Mouse (Mus musculus) ES-E14 (cell line): Measurements from ENCODE around the gene Msgn1. TPM values are rescaled to one million over a fixed set of nuclear protein-coding genes. Genes with fewer than 3 reads are reported as not detected.

ENCODE experiments used
- DNase-seq: peaks from one replicate; pipeline ENCODE4 v3.0.0-alpha.2; 2013; ENCODE audit warnings: low read depth, low spot score
- H3K27ac ChIP-seq: 2 replicates; pipeline ENCODE4 v1.5.1; 2012; ENCODE audit warnings: low read depth, mild to moderate bottlenecking, low read length, moderate library complexity, mixed read lengths; ENCODE audit not compliant: poor library complexity, insufficient read depth, severe bottlenecking
- H3K36me3 ChIP-seq: 2 replicates; pipeline ENCODE4 v1.6.1; 2012; ENCODE audit warnings: mild to moderate bottlenecking, low read length, moderate library complexity, mixed read lengths; ENCODE audit not compliant: control insufficient read depth, poor library complexity, insufficient read depth, severe bottlenecking
- H3K4me1 ChIP-seq, 2 experiments: fragments of 150-350 bp in 1 of 2; sonication (generic) in 1 of 2; 2 replicates each; pipeline ENCODE4 v1.6.1; 2012; ENCODE audit warnings: low read length in 2 of 2, mild to moderate bottlenecking in 1 of 2, mixed read lengths in 1 of 2; ENCODE audit not compliant: control insufficient read depth in 2 of 2, insufficient read depth in 2 of 2, poor library complexity in 1 of 2
- H3K4me3 ChIP-seq, 2 experiments: fragments of 150-350 bp in 1 of 2; sonication (generic) in 1 of 2; 2 replicates each; pipeline ENCODE4 v1.5.1; 2012; ENCODE audit warnings: low read length in 2 of 2, low read depth in 1 of 2, mild to moderate bottlenecking in 1 of 2, mixed read lengths in 1 of 2; ENCODE audit not compliant: insufficient read depth in 1 of 2, poor library complexity in 1 of 2, severe bottlenecking in 1 of 2
- H3K9ac ChIP-seq: 2 replicates; pipeline ENCODE4 v1.6.1; 2012; ENCODE audit warnings: low read depth, mild to moderate bottlenecking, low read length, mixed read lengths; ENCODE audit not compliant: poor library complexity, insufficient read depth, severe bottlenecking
- H3K9me3 ChIP-seq: fragments of 150-350 bp; sonication (generic); 2 replicates; pipeline ENCODE4 v1.6.1; 2012; ENCODE audit warnings: low read depth, mild to moderate bottlenecking, low read length; ENCODE audit not compliant: control insufficient read depth, insufficient read depth
- CHD2 ChIP-seq: IDR thresholded peaks from 2 replicates; pipeline ENCODE4 v1.6.1; 2014; ENCODE audit warnings: mild to moderate bottlenecking, low read depth, low read length, inconsistent platforms
- HCFC1 ChIP-seq: IDR thresholded peaks from 2 replicates; pipeline ENCODE4 v1.6.1; 2012; ENCODE audit warnings: low read length, inconsistent platforms, borderline replicate concordance; ENCODE audit not compliant: insufficient read depth
- MAFK ChIP-seq: IDR thresholded peaks from 2 replicates; pipeline ENCODE4 v1.6.1; 2014; ENCODE audit warnings: mild to moderate bottlenecking, low read depth, low read length, inconsistent platforms; ENCODE audit not compliant: insufficient read depth
- ZC3H11A ChIP-seq: IDR thresholded peaks from 2 replicates; pipeline ENCODE4 v1.6.1; 2012; ENCODE audit warnings: low read depth, mild to moderate bottlenecking, inconsistent platforms, low read length, borderline replicate concordance
- ZNF384 ChIP-seq: IDR thresholded peaks from 2 replicates; pipeline ENCODE4 v1.6.1; 2012; ENCODE audit warnings: low read depth, low read length, inconsistent platforms
- in situ Hi-C, 2 experiments: fragments of 600-800 bp; cut with MboI; formaldehyde crosslinking; loops; one replicate each; pipeline ENCODE4 v1.15.1; 2025; ENCODE audit warnings: low sequenced_read_pairs in 2 of 2, inconsistent platforms in 1 of 2; ENCODE audit not compliant: unreplicated experiment in 2 of 2
- total RNA-seq: library from RNA; depleted of rRNA; stranded (reverse); fragments of 300-350 nt; gene quantifications from 2 replicates; pipeline ENCODE4 v1.2.3, GENCODE M21; 2012

The Msgn1 gene
- total RNA-seq, 1 experiment = not detected

GRCm38 (mm10) chr12:11203694-11204665 lies 4.8 kb downstream of the Msgn1 start:
- DNase-seq = no peak
- H3K4me3 ChIP-seq = no peak overlapping the region
- H3K4me1 ChIP-seq = peaks cover 0 to 5% of the 10 kb centered on the region in 2 experiments; a peak in 2 of 4 replicates
- no peaks in the 10 kb centered on the region for H3K36me3 ChIP-seq
- H3K9me3 ChIP-seq = no peaks in the 10 kb centered on the region
- in situ Hi-C loops = no loop called here
- TF ChIP-seq MAFK (no peak), HCFC1 (no peak), ZC3H11A (no peak)
- no peak overlapping the region for H3K9ac ChIP-seq
- H3K27ac ChIP-seq = no peak overlapping the region

DNA sequence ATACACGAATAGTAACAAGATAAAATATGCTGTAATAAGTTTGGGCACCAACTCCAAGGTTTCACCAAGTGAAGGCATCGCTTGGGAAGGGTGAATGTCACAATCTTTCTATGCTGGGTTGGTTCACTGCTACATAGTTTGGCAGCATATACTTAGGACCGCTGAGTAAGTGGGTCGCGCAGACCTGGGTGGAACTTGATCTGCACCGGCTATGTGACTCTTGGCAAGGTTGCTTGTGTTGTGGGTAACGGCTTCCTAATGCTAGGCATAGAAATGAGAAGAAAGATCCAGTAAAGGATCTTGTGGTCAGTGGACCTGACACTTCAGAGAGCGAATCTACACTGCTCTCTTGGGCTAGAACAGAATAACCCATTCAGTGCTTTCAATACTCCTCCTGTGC lies 6.3 kb downstream of the Msgn1 start:
- H3K9ac ChIP-seq = no peak overlapping the region
- no peaks in the 10 kb centered on the region for H3K36me3 ChIP-seq
- no peak overlapping the region for H3K4me3 ChIP-seq
- no peaks in the 10 kb centered on the region for H3K9me3 ChIP-seq
- no peak for TF ChIP-seq ZC3H11A
- TF ChIP-seq HCFC1 = no peak
- TF ChIP-seq CHD2 = no peak
- no peak for TF ChIP-seq MAFK
- TF ChIP-seq ZNF384 = no peak
- no peak for DNase-seq
- no peak overlapping the region for H3K27ac ChIP-seq
- H3K4me1 ChIP-seq = peaks cover 0 to 11% of the 10 kb centered on the region in 2 experiments; a peak in 2 of 4 replicates
- in situ Hi-C loops = no loop called here

- Histone ChIP-seq H3K27ac (no peak overlapping the region), H3K36me3 (no peaks in the 10 kb centered on the region), H3K9me3 (no peaks in the 10 kb centered on the region), H3K9ac (no peak overlapping the region), H3K4me3 (no peak overlapping the region), H3K4me1 (peaks cover 4 to 21% of the 10 kb centered on the region in 2 experiments; a peak in 3 of 4 replicates)
- in situ Hi-C loops = no loop called here
- TF ChIP-seq MAFK (no peak), ZNF384 (no peak)
- no peak for DNase-seq
Measured at GRCm38 (mm10) chr12:11200711-11201110, 8.1 kb downstream of the Msgn1 start.

DNA sequence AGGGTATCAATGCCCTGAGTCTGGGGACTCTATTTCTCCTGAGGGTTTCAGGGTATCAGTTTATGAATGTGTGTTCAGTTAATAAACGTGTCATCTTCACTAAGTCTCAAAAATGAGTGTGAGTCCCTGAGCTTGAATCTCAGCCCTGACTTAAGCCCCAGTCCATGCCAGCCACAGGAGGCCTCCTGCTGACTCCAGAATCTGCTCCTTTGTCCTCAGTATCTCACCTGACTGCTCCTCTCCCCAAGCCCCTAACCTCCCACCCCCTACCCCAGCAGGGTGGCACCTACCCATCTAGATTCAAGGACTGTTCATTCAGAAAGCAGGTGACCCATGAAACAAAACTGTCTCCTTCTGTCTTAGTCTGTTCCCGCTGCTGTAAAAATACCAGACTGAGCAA lies 10.2 kb downstream of the Msgn1 start:
- H3K9me3 ChIP-seq = no peaks in the 10 kb centered on the region
- DNase-seq = peak; percentile 47
- H3K9ac ChIP-seq = no peak overlapping the region
- in situ Hi-C loops = loop anchor here in 1 of 2 experiments (25.0 kb wide), 2 partner anchors 336 to 586 kb away; no protein-coding TSS in a partner anchor
- H3K27ac ChIP-seq = peak overlapping the region; percentile 9; the same call in 1 of the 2 replicates
- no peak overlapping the region for H3K4me3 ChIP-seq
- no peaks in the 10 kb centered on the region for H3K36me3 ChIP-seq
- peaks cover 4 to 18% of the 10 kb centered on the region in 2 experiments; a peak in 3 of 4 replicates for H3K4me1 ChIP-seq
- TF ChIP-seq MAFK (no peak), ZNF384 (no peak), CHD2 (no peak), ZC3H11A (no peak), HCFC1 (no peak)
